In genomic region chr4:133884888-133885287, GRCm38 (mm10) we compare ENCODE assay signal across 13 mouse cellular contexts. TPM values are rescaled to one million over a fixed set of nuclear protein-coding genes. Genes with fewer than 3 reads are reported as not detected.
DNase-seq lines count a peak whose midpoint lies in the region; ATAC-seq and TF ChIP-seq lines count a peak whose summit lies in the region.
"Had no signal": no experiment of that assay in that cellular context is flagged by ENCODE, and none has a peak within 500 bp of the region (broad histone marks: within the 10 kb centered on the region; RNA-seq: fewer than 3 reads in every experiment).

No protein-coding gene starts in this region.

- no peak for DNase-seq in liver, embryonic 11.5 days (ENCODE audit: low spot score)
- no peak for DNase-seq in liver, postnatal 0 days
- peak; percentile 99 for DNase-seq in cerebellum, adult 11-12 months
- DNase-seq in embryonic facial prominence, embryonic 10.5 days (ENCODE audit: low spot score) = no peak
- DNase-seq in stomach, postnatal 0 days (ENCODE audit: low spot score) = no peak
- DNase-seq in lung, postnatal 4 days = no peak
- DNase-seq: forebrain, postnatal 0 days; gastrocnemius, postnatal 36 days; kidney, postnatal 10 days; lung, embryonic 14.5 days; spleen, adult 18-20 months had no signal

- 0 out of 2 replicates have a peak overlapping the region, but pooled peaks have one; percentile 13 for H3K27ac ChIP-seq in liver, embryonic 11.5 days (ENCODE audit: low read depth, low read length)
- H3K27ac ChIP-seq in liver, postnatal 0 days (ENCODE audit: low read depth) = no peak overlapping the region
- H3K27ac ChIP-seq in embryonic facial prominence, embryonic 10.5 days (replicated peaks) = no peak overlapping the region
- H3K27ac ChIP-seq in stomach, postnatal 0 days (replicated peaks) = peak overlapping the region; percentile 30; the same call in 1 of the 2 replicates
- H3K27ac ChIP-seq: hindbrain, embryonic 15.5 days had no signal

- no peak overlapping the region for H3K4me3 ChIP-seq in liver, embryonic 11.5 days (ENCODE audit: low read depth, low read length)
- no peak overlapping the region for H3K4me3 ChIP-seq in liver, postnatal 0 days (ENCODE audit: low read depth, low read length)
- H3K4me3 ChIP-seq in embryonic facial prominence, embryonic 10.5 days = peak overlapping the region; percentile 93; the same call in 1 of the 2 replicates
- no peak overlapping the region for H3K4me3 ChIP-seq in stomach, postnatal 0 days (ENCODE audit: low read depth, low read length)
- H3K4me3 ChIP-seq: hindbrain, embryonic 15.5 days had no signal

- 71% methylated on average over 3 of the region's 3 CpGs for WGBS in liver, embryonic 11.5 days
- 70% methylated on average over 3 of the region's 3 CpGs for WGBS in liver, postnatal 0 days (ENCODE audit: insufficient replicate concordance)
- WGBS in embryonic facial prominence, embryonic 10.5 days = 89% methylated on average over 3 of the region's 3 CpGs
- 77% methylated on average over 3 of the region's 3 CpGs for WGBS in stomach, postnatal 0 days

- no peaks in the 10 kb centered on the region for H3K36me3 ChIP-seq in liver, embryonic 11.5 days (ENCODE audit: control insufficient read depth, insufficient read depth, low read length)
- H3K36me3 ChIP-seq in liver, postnatal 0 days (replicated peaks; ENCODE audit: insufficient read depth, low read length) = no peaks in the 10 kb centered on the region
- H3K36me3 ChIP-seq in embryonic facial prominence, embryonic 10.5 days (replicated peaks) = peaks cover 12% of the 10 kb centered on the region
- no peaks in the 10 kb centered on the region for H3K36me3 ChIP-seq in stomach, postnatal 0 days (ENCODE audit: control insufficient read depth, insufficient read depth, low read length)
- H3K36me3 ChIP-seq: hindbrain, embryonic 15.5 days had no signal

- no peak for ATAC-seq in liver, embryonic 11.5 days (replicated peaks; ENCODE audit: low FRiP score)
- no peak for ATAC-seq in liver, postnatal 0 days
- no peak for ATAC-seq in stomach, postnatal 0 days (ENCODE audit: low FRiP score, low TSS enrichment)
- no peak for ATAC-seq in granulocyte monocyte progenitor cell, adult 5-6 weeks (replicated peaks; ENCODE audit: poor library complexity, severe bottlenecking)
- ATAC-seq: forebrain, postnatal 0 days had no signal

- no peak overlapping the region for H3K4me2 ChIP-seq in liver, embryonic 11.5 days
- H3K4me2 ChIP-seq in liver, postnatal 0 days (ENCODE audit: low read depth, low read length) = no peak overlapping the region
- peak overlapping the region; percentile 95 for H3K4me2 ChIP-seq in stomach, postnatal 0 days (replicated peaks; ENCODE audit: low read depth)

- H3K4me1 ChIP-seq in liver, embryonic 11.5 days (replicated peaks; ENCODE audit: control insufficient read depth, insufficient read depth, low read length) = peaks cover 25% of the 10 kb centered on the region
- H3K4me1 ChIP-seq in liver, postnatal 0 days (ENCODE audit: insufficient read depth) = peaks cover 26% of the 10 kb centered on the region
- H3K4me1 ChIP-seq in embryonic facial prominence, embryonic 10.5 days = peaks cover 48% of the 10 kb centered on the region
- H3K4me1 ChIP-seq in stomach, postnatal 0 days (replicated peaks; ENCODE audit: control insufficient read depth, insufficient read depth) = no peaks in the 10 kb centered on the region; the same call in 1 of the 2 replicates

- no peak for TF ChIP-seq CTCF in liver, postnatal 0 days (IDR thresholded peaks at IDR 0.05; ENCODE audit: low read depth)
- no peak for TF ChIP-seq CTCF in stomach, postnatal 0 days (IDR thresholded peaks at IDR 0.05; ENCODE audit: low read depth)

- no peak for TF ChIP-seq EP300 in liver, postnatal 0 days (IDR thresholded peaks at IDR 0.05; ENCODE audit: low read depth)
- TF ChIP-seq EP300 in stomach, postnatal 0 days (optimal IDR thresholded peaks at IDR 0.05) = no peak

- no peaks in the 10 kb centered on the region for H3K9me3 ChIP-seq in liver, embryonic 11.5 days (ENCODE audit: control insufficient read depth, low read length)
- H3K9me3 ChIP-seq in liver, postnatal 0 days (ENCODE audit: low read length) = no peaks in the 10 kb centered on the region
- no peaks in the 10 kb centered on the region for H3K9me3 ChIP-seq in embryonic facial prominence, embryonic 10.5 days
- H3K9me3 ChIP-seq in stomach, postnatal 0 days (ENCODE audit: control insufficient read depth, low read length) = no peaks in the 10 kb centered on the region
- H3K9me3 ChIP-seq: hindbrain, embryonic 15.5 days had no signal

- no peaks in the 10 kb centered on the region; the same call in 1 of the 2 replicates for H3K27me3 ChIP-seq in liver, embryonic 11.5 days (replicated peaks; ENCODE audit: control insufficient read depth, insufficient read depth, low read length)
- H3K27me3 ChIP-seq in liver, postnatal 0 days (ENCODE audit: insufficient read depth, low read length) = no peaks in the 10 kb centered on the region
- H3K27me3 ChIP-seq in embryonic facial prominence, embryonic 10.5 days (replicated peaks; ENCODE audit: low read depth, poor library complexity, severe bottlenecking) = peaks cover 11% of the 10 kb centered on the region; the same call in 1 of the 2 replicates
- H3K27me3 ChIP-seq in stomach, postnatal 0 days (ENCODE audit: control insufficient read depth, insufficient read depth, low read length) = no peaks in the 10 kb centered on the region
- H3K27me3 ChIP-seq: hindbrain, embryonic 15.5 days had no signal

- no peak overlapping the region for H3K9ac ChIP-seq in liver, embryonic 11.5 days (ENCODE audit: low read depth, low read length)
- no peak overlapping the region for H3K9ac ChIP-seq in liver, postnatal 0 days (replicated peaks)
- no peak overlapping the region for H3K9ac ChIP-seq in stomach, postnatal 0 days (ENCODE audit: low read length)
- H3K9ac ChIP-seq: forebrain, postnatal 0 days; hindbrain, embryonic 15.5 days had no signal

RNA-seq across cellular contexts. Expression of gene Rps6ka1, which starts 2.7 kb away (rescaled TPM):
- polyA plus RNA-seq in liver, embryonic 11.5 days (2014; fragmentation: Nextera tagmentation; extraction: Ambion mirVana) = 66.5 and 74.7 TPM in 2 replicates
- 31.6 and 36.9 TPM in 2 replicates for polyA plus RNA-seq in liver, postnatal 0 days (2015; fragmentation: Nextera tagmentation; extraction: Ambion mirVana)
- polyA plus RNA-seq in embryonic facial prominence, embryonic 10.5 days (2016; fragmentation: Nextera tagmentation; extraction: Ambion mirVana) = 46.6 and 47.6 TPM in 2 replicates
- 45.5 and 46.0 TPM in 2 replicates for polyA plus RNA-seq in stomach, postnatal 0 days (2015; fragmentation: Nextera tagmentation; extraction: Ambion mirVana)
- total RNA-seq in granulocyte monocyte progenitor cell, adult 5-6 weeks (2014; fragmentation: Nextera tagmentation) = 172 and 174 TPM in 2 replicates
- 148 and 151 TPM in 2 replicates for total RNA-seq in granulocyte monocyte progenitor cell, adult 5-6 weeks (2017)

Comparison
In these comparisons a context has a peak if more than half of its experiments do, and no peak if none do; other contexts are left out.
1. H3K27ac ChIP-seq: peak in liver, embryonic 11.5 days (single experiment) and stomach, postnatal 0 days (single experiment); none in liver, postnatal 0 days (single experiment) and embryonic facial prominence, embryonic 10.5 days (single experiment).